Mouse (Mus musculus) kidney, adult 8-10 months (tissue): Measurements from ENCODE around the gene Dpp9.
"Not testable (repeated sequence)": the region's sequence is repeated elsewhere in the genome, so short reads cannot be mapped to it uniquely, and the experiment has no call there.

Experiments
- DNase-seq, 2 experiments: peaks; one replicate each; pipeline ENCODE4 v3.0.0; 2022

The Dpp9 gene

DNA sequence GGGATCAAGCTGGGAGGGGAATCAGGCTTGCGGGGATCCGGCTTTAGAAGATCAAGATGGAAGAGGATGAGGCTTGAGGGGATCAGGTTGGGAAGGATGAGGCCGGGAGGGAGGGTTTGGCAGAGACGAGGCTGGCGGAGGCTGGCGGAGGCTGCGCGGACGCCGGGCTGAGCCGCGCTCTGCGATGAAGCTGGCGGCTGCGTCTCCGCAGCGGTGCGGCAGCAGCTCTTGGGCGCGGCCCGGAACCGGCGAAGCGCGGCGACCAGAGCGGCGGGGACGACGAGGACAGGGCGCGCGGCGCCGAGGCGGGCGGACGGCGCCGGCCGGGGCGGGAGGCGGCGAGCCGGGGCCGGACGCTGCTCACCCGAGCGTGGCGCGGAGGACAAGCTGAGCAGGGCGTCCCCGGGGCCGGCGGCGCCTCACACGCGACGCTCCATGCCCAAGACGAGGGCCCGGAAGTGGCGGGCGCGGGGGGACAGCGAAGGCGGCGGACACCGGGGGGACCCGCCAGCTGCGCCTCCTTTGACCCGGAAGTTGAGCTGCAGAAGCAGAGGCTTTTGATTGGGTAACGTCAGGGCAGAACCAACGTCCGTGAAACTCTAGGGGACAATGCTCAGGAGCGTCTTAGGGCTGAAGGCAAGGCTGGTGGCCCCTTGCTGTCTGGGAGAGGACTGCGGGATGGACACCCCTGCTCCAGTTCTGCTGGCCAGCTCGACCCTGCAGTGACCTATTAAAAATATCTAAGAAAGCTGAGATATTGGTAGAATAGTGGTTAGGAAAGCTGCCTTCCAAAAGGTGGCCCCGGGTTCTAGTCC lies at the start of gene Dpp9:
Gene Dpp9, minus strand, starts transcription at position 529 of the 815 bp plus-strand sequence.
- peak; percentile 91 to 94 for DNase-seq

DNA sequence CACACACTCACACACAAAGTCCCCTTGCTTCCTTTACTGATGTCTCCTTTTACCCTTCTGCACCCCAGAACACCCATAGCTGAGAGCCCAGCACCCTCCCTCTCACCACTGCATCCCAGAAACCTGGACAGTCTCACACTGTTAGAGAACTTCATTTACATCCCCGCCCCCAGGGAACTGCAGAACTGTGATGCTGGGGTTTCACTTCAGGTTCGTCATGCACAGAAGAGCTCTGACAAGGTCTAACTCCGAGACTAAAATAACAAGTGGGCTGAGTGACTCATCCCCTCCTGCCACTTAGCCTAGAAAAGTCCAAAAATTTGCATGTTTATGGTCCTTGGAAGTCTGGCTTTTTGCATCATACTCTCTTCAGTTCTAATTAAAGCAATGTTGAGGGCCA lies 47.6 kb upstream of the Dpp9 start:
- no peak for DNase-seq

DNA sequence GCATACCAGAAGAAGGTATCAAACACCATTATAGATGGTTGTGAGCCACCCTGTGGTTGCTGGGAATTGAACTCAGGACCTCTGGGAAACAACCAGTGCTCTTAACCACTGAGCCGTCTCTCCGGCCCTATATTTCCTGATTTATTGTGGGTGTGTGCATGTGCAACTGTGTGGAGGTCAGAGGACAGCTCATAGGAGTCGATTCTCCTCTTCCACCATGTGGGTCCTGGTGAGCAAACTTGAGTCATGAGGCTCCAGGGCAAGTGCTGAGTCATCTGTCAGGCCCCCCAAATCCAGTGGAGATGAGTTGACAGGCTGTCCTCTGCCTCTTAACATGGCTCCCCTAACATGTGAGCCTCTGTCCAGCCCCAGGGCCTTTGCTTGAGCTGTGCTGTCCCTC lies 47.2 kb upstream of the Dpp9 start:
- no peak for DNase-seq

- no peak for DNase-seq
These were observed 46.3 kb upstream of the Dpp9 start for GRCm38 (mm10) chr17:56265011-56265410.

- DNase-seq: peak; percentile 68 to 85
These were observed 45.3 kb upstream of the Dpp9 start for GRCm38 (mm10) chr17:56264020-56264419.

DNA sequence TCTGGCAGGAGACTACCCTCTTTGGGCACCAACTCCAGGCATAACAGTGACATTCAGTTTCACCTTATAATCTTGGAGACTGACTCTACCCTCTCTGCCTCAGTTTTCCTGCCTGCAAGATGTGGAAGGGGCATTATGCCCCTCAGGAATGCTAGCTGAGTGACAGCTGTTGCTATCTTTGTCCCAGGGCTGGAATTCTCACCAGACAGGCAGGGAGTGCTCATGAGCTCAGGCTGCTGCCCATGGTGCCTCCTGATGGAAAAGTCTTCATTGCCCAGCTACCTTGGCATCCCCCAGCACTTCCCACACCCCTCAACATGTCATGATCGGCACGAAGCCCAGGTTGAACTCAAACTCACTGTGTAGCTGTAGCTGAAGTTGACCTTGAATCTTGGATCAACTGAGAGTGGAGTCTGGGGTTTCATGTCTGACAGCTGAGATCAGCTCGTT lies 44.0 kb upstream of the Dpp9 start:
- DNase-seq: no peak

DNA sequence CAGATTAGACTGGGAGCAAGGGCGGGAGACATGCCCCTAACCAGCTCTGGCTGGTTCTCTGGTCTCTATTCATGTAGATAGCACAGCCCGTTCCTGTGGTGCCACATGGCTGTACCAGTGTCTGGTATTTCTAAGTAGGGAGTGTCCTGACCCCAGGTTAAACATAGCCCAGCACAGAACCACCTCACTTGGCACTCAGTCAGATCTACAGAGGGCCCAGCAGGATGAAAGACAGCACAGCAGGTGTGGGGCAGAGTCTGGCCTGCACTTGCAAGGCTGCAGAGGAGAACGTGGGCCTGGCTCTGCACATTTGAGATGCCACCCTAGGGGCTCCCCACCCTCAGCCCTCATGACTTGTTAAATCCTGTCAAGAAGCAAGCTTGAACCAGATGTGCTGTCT lies 42.5 kb upstream of the Dpp9 start:
- no peak for DNase-seq

- DNase-seq: no peak
These were observed 40.8 kb upstream of the Dpp9 start for GRCm38 (mm10) chr17:56259301-56260037.

GRCm38 (mm10) chr17:56258812-56259211 lies 40.1 kb upstream of the Dpp9 start:
- DNase-seq: not testable (repeated sequence)

DNA sequence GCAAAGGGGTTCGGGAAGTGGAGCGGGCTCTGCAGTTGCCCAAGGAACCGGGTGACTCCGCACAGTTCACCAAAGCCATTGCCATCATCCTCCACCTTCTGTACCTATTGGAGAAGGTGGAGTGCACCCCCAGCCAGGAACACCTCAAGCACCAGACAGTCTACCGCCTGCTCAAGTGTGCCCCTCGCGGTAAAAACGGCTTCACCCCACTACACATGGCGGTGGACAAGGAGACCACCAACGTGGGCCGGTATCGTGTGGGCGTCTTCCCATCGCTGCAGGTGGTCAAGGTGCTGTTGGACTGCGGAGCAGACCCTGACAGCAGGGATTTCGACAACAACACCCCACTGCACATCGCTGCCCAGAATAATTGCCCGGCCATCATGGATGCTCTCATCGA lies 39.6 kb upstream of the Dpp9 start:
- DNase-seq: not testable (repeated sequence)

DNA sequence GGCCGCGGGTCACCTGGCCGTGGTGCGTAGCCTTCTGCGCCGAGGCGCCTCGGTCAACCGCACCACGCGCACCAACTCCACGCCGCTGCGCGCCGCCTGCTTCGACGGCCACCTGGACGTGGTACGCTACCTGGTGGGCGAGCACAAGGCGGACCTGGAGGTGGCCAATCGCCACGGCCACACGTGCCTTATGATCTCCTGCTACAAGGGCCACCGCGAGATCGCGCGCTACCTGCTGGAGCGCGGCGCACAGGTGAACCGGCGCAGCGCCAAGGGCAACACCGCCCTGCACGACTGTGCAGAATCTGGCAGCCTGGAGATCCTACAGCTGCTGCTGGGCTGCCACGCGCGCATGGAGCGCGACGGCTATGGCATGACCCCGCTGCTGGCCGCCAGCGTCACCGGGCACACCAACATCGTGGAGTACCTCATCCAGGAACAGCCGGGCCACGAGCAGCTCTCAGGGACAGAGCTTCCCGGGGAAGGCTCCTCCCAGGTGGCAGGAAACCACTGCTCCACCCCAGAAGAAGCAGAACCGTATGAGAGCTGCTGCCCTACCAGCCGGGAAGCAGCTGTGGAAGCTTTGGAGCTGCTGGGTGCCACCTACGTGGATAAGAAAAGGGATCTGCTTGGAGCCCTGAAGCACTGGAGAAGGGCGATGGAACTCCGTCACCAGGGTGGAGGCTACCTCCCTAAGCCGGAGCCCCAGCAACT lies 38.6 kb upstream of the Dpp9 start:
- DNase-seq: peak; percentile 55 to 56

DNA sequence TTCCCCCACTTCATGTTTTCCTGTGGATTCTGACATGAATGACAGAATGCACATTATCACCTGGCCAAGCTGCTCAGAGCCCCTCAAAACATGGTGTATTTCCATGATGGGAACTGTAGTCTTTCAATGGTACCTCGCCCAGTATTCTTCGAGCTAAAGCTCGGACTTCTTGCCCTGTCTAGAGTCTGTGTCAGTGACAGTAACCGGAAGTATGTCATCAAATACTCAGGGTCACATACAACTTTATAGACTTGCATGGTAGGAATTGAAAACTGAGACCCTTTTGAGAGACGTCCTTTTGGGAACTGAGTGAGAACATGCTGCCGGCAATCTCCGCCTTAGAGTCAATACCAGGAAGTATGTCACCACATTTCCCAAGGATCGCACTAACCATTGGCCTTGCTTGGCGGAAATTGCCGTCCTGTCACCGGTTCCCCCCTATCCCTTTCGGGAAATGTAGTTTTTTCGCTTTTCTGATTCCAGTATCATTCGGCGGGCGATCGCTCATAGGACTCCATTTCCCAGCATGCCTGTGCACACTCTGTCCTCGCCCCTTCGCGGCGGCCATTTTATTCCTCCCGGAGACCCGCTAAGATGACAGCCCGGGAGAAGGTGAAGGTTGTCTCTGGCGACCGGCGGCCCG lies 37.7 kb upstream of the Dpp9 start, which contains the start of gene Fem1a:
Gene Fem1a, plus strand, starts transcription at position 572 of the 643 bp plus-strand sequence.
- peak; percentile 95 to 99 for DNase-seq

- DNase-seq: peak; percentile 98 to 99
These were observed 37.1 kb upstream of the Dpp9 start for GRCm38 (mm10) chr17:56255863-56256238.

DNA sequence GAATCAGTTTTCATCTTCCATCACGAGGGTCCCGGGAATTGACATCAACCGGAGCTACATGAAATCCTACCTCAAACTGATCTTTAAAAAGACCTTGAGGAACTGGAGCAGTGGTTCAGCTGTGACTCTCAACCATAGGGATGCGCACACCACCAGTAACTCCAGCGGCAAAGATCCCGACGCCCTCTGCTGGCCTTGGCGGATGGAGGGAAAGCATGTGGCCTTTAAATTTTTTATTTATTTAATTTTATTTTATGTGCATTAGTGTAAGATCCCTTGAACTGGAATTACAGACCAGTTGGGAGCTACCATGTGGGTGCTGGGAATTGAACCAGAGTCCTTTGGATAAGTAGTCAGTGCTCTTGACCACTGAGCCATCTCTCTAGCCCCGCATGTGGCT lies 36.7 kb upstream of the Dpp9 start:
- DNase-seq: peak in 1 of 2 experiments; percentile 22

DNA sequence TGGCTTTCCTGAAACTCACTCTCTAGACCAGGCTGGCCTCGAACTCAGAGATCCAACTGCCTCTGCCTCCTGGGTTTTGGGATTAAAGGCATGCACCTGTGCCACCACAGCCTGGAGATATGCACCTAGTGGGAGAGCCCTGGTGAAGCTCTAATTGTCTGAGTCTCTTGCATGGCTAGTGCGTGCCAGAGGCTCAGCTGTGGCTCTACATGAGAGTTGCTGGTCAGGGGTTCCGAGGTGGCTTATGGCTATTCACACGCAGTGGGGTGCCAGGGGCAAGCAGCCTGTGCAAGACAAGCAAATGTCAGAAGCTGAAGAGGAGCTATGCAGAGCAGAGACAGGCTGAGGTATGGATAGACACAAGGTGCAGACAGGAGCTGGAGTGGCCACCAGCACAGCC lies 36.0 kb upstream of the Dpp9 start:
- DNase-seq: peak in 1 of 2 experiments; percentile 5

DNA sequence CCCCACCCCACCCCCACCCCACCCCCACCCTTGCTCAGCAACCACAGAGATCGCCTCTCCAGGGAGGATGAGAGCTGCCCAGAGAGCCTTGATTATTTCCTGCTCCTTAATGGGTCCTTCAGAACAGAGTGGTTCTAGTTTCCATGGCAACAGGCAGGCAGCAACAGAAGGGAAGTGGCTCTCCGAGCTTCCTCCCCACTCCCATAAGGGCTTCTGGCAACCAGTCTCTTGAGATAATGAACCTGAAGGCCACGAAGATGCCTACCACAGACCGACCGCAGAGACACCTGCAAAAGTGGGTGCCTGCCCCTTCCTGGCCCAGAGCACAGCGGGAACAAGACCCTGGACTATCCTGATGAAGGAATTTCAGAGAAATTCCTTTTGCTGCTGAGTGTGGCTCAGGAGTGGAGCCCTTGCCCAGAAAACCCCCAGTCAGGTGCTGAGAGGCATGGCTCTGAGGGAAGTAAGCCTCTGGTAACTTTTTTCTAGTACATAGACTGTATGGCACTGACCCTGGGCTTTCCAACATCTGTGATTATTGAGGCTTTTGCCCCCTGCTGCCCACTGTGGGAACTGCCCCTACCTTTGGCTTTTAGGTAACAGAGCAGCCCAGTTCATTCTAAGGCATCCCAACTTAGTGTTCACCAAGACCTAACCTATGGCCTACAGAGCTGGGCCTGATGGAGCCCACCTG lies 32.6 kb upstream of the Dpp9 start:
- DNase-seq: peak; percentile 59 to 89

GRCm38 (mm10) chr17:56245608-56246007 lies 26.9 kb upstream of the Dpp9 start:
- DNase-seq: no peak

GRCm38 (mm10) chr17:56241541-56242401 lies 23.1 kb upstream of the Dpp9 start:
- DNase-seq: peak; percentile 68 to 89

- peak; percentile 61 to 67 for DNase-seq
These were observed 15.2 kb upstream of the Dpp9 start for GRCm38 (mm10) chr17:56233818-56234469.

DNA sequence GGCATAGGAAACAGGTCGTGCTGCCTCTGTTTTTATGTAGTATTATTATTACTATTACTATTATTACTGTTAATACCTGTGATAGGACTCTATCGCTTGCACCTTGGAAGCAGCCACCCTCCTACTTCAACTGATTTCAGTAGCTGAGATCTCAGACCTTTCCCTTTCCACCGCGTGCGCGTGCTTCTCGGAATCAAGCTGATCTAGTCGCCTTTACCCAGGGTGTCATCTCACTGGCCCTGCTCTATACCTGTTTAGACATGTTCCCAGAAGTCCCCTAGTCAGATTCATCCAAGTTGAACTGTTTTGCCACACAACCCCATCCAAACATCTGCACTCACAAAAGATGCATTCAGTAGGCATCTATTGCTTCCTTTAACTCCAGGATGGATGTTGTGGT lies 14.7 kb upstream of the Dpp9 start:
- DNase-seq: no peak

DNA sequence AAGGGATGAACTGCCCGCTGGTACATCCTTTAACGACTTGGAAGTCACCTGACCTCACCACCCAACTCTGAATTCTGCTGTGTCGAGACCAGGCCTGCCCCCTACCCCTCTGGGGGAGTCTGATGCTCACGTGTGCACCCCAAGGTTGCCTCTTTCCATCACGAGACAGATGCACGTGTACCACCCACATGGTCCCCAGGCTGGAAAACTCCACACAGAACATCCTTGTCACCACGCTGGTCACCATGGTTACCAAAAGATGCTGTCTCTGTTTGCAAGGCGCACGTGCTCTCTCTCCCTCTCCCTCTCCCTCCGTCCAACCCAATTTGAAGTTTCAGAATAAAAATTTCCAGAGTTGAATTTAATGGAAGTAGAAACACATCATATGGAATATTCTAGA lies 11.2 kb upstream of the Dpp9 start:
- DNase-seq: no peak
